Mouse (Mus musculus): ENCODE data around the gene Gpatch4. TPM values are rescaled to one million over a fixed set of nuclear protein-coding genes. Genes with fewer than 3 reads are reported as not detected.
A peak's percentile ranks its signal among the peaks of the same experiment; 100 is the strongest.

Gpatch4 gene
- polyA plus RNA-seq (2015; fragmentation: Nextera tagmentation; extraction: Ambion mirVana) = 34.6 and 37.4 TPM in 2 replicates

DNA sequence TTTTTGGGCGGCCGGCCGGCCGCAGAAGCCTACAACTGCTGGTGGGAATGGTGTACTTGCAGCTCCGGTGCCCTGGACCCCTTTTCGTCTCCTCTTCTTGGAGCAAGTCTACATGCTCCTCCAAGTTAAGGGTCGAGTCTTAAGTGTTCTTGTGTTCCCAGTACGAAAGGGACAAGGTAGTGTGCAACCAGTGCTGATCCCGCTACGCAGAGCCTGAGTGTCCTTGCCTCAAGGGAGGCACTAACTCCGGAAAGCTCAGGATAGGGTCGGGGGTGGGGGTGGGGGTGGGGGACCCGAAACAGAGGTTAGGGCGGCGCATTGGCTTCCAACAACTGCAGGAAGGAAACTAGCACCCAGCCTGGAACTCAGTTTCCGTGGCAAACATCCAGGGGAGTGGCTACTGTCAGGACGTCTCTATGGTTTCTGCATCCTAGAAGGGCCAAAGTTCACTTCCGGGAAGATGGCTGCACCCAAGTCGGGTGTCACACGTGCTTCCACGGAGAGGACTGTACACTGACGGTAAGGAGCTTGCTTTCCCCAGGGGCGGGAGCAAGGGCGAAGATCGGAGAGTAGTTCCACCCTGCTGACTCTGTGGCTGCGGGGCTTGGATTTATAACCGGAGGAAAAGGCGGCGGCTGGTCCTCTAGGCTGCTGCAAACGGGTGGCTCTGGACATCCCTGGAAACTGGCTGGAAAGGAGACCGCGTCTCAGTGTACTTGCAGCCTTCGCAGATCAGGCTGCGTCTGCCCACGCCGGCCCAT lies at the start of gene Gpatch4:
Gene Gpatch4, plus strand, starts transcription at position 448 of the 761 bp plus-strand sequence.
- DNase-seq (ENCODE audit: low spot score) = peak; percentile 96

DNA sequence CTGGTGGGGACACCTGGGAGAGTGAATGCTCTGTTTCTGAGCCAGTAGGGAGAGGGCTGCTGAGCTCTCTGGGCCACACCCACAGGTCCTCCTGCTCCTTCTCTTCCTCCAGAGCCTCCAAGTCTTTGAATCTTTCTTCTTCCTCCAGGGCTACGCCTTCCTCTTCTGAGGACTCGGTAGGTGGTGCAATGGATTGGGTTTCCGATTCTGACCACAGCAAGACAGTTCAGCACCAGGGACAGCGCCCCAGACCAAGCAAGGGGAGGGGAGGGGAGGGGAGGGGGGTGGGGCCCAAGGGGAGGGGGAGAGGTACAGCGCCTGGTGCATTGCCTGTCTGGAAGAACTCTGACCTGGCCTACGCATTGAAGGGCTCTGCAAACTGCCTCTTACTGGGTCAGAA lies 49.5 kb upstream of the Gpatch4 start:
- peak; percentile 59 for DNase-seq (ENCODE audit: low spot score)

- no peak for DNase-seq (ENCODE audit: low spot score)
Measured at GRCm38 (mm10) chr3:87995331-87995730, 47.6 kb upstream of the Gpatch4 start.

- no peak for DNase-seq (ENCODE audit: low spot score)
Measured at GRCm38 (mm10) chr3:87996401-87996800, 46.5 kb upstream of the Gpatch4 start.

DNA sequence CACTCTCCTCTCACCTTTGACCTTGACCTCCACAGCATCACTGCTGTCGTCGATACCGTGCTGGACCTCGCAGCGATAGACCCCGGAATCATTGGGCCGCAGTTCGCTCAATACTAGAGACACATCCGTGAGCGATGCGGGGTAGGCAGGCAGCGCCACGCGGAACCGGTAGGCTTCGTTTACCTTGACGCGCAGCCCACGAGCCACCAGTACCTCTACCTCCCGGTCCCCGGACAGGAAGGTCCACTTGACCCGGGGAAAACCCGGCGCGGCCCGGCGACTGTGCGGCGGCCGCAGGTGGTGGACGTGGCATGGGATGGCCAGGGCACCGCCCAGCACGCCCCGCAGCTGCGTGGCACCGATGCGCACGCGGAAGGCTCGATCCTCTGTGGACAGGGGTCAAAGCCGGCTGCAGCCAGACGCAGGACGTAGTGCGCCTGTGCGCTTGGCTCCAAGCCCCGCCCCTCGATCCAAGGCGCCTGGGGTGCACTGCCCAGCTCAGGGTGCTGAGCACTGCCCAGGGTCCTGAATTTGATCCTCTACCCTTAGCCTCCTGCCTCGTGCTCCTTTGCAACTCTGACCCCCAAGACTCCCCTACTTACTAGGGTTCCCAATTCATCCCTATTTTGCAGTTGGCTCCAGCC lies 45.8 kb upstream of the Gpatch4 start:
- DNase-seq (ENCODE audit: low spot score) = no peak

GRCm38 (mm10) chr3:87998747-87999146 lies 44.2 kb upstream of the Gpatch4 start:
- DNase-seq (ENCODE audit: low spot score) = no peak

DNA sequence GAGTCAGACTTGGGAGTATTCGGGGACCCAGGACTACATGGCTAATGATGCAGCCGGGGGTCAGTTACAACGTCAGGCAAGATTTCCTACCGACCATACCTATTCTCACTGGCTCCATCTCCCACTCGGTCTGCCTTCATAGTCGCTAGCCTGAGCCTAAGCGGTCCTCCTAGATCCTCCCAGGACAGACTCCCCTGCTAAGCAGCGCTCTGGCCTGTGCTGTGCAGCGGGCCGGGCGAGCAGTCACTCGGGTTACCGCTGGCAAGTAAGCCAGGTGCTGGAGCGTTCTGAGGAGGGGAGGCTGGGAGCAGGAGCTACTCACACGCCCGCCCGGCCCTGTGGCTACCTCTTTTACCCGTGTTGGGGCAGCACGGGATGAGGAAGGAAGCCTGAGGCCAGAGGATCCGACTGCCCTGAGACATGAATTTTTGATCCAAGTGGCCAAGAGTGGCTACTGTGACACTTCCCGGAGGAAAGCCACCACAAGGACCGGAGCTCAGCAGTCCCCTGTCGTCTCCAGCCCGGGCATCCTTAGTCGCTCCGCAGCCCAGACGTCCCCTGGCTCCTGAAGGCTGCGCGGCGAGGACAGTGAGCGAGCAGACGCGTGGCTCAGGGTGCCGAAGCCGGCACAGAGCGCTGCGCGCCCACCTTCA lies 43.5 kb upstream of the Gpatch4 start:
- no peak for DNase-seq (ENCODE audit: low spot score)

DNA sequence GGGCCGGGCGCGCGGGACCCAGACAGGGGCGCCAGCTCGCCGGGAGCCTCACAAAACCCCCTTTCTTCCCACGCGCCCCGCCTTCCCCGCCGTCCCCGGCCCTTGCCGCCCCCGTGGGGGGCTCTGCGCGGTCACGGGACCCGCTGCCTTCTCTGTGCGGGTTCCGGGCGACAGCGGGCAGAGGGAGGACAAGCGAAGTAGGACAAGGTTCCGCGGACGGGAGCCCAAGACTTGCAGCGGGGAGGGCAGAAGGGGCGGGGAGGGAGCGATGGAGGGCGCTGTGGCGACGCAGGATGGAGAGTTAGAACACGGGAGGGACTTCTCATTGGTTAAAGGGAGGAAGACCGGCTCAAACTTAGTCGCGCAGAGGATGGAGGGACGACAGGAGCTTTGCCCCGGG lies 42.7 kb upstream of the Gpatch4 start, which contains the start of gene Bcan:
Gene Bcan, minus strand, starts transcription at position 50 of the 400 bp plus-strand sequence.
- DNase-seq (ENCODE audit: low spot score) = no peak

DNA sequence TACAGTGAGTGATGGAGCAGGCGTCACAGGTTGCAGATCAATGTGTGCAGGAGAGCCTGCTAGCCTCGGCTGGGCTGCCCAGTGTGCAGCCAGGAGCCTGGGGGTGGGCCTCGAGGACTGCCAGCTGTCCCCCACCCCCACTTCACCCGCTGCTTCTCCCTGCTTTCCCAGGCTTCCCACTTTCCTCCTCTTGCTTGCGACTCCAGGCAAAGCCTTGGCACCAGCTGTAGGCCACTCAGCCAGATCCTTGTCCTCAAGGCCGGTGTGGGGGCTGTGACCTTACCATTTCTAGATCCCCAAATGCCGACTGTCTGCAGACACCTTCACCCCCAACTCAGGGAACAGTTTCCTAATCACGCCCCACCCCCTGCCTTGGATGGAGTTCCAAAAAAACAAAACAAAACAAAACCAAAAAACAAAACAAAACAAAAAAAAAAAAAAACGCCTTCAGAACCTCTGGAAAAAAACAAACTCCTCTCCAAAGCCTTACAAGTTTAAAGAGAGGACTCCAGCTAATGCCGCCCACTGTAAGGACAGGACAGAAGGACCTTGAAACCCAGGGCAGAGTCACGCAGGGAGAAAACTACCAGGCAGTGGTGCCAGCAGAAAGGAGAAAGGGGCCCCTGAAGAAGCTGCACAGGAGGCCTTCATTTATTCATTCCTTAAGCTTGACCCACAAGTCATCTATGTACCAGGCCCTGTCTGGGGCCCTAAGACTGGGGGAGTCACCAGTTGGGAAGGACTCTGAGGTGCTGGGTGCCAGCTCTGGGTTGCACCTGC lies 41.9 kb upstream of the Gpatch4 start:
- no peak for DNase-seq (ENCODE audit: low spot score)

- DNase-seq (ENCODE audit: low spot score) = peak; percentile 69
Measured at GRCm38 (mm10) chr3:88002291-88002976, 40.5 kb upstream of the Gpatch4 start.

GRCm38 (mm10) chr3:88005822-88006786 lies 36.8 kb upstream of the Gpatch4 start:
- no peak for DNase-seq (ENCODE audit: low spot score)

DNA sequence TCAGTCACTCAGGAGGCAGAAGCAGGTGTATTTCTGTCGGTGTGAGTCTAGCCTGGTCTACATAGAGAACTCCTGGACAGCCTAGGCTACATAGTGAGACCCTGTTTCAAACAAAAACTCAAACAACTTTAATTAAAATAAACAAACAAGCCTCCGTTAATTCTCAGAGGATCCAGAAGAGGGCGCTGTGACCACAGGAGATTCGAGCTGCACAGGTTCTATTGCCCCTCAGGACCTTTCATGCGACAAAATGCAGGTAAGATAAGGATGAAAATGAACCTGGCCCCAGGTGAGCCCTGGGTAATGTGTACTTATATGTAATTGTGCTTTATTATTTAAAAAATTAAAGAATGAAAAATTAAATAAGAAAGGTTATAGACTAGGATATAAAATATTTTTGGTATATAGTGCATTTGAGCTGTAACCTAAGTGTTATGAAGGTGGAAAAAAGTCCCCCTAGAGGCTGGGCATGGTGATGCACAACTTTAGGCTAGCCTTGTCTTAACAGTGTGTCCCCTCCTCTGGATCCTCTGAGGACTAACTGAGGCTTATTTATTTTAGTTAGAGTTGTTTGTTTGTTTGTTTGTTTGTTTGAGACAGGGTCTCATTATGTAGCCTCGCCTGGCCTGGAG lies 32.2 kb upstream of the Gpatch4 start:
- DNase-seq (ENCODE audit: low spot score) = peak; percentile 66

GRCm38 (mm10) chr3:88022322-88023191 lies 20.4 kb upstream of the Gpatch4 start:
- DNase-seq (ENCODE audit: low spot score) = peak; percentile 60

DNA sequence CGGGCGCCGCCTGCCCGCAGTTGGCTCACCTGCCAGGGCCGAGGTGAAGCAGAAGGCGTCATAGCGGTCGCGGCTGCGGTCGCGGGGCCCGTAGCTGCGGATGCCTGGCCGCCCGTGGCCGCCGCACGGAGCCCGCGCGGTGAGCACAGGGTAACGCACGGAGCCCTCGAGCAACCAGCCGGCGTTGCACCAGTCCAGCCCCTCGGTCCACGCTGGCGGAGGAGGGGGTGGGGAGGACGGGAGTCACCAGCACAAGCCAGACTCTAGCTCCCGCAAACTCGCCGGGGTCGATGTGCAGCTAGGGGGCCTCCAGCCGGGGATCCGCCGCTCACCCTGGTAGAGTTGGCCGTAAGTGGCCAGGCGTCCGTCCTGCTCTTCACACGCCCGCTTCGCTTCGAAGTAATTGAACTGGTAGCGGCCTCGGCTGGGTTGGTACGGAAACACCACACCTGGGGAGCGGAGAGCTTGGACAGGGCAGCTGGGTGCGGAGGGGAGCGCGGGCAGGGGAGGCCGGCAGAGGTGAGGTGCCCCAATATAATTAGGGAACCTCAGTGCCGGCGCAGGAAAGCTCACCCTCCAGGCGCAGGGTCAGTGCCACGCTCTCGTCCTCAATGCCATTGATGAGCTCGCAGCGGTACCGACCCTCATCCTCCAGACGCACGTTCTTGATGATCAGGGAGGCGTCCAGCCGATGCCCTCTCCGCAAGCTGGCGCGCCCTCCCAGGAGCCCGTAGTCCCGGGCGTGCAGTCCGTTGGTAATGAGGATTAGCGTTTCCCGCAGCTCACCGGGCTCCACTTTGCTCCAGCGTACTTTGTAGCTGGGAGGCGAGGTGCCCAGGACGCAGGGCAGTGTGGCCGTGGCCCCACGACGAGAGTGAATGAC lies 19.5 kb upstream of the Gpatch4 start:
- DNase-seq (ENCODE audit: low spot score) = no peak

DNA sequence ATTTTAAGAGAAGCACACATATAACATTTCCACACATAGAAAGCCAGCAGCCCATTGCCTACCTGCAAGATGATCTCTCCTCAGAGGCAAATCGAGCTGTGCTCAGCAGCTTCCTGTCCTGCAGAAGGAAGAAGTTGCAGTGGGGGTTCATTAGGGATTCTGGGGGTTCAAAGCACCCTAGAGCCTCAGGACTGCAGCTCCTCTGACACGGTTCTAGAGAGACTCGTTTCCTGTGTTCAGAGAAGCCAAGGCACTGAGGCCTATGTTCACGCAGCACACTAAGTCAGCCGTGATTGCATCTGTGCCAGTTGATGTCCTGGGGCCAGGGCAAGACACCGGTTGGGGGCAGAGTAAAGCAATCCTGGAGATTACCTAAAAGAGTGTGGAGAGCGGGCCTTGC lies 16.1 kb upstream of the Gpatch4 start:
- DNase-seq (ENCODE audit: low spot score) = no peak

GRCm38 (mm10) chr3:88027434-88028186 lies 15.3 kb upstream of the Gpatch4 start, which contains the start of gene Hapln2:
Gene Hapln2, minus strand, starts transcription at chr3:88027583.
- DNase-seq (ENCODE audit: low spot score) = peak; percentile 26
